Mouse (Mus musculus) WW6 (cell line): ENCODE measurements at regions not wholly inside any gene's neighbourhood (a gene's known extent, or its start where the extent isn't known, plus 50 kb on each side); places are given as distances from the start of the nearest gene placed in this dataset.
A peak's percentile ranks its signal among the peaks of the same experiment; 100 is the strongest.
"Not testable (repeated sequence)": the region's sequence is repeated elsewhere in the genome, so short reads cannot be mapped to it uniquely, and the experiment has no call there.

Experiments used
- DNase-seq: peaks from one replicate; pipeline ENCODE4 v3.0.0-alpha.2; 2013; ENCODE audit warnings: low read depth, low spot score

GRCm38 (mm10) chr15:41283199-41283598, 1149.0 kb downstream of the 9330182O14Rik start:
- no peak for DNase-seq

DNA sequence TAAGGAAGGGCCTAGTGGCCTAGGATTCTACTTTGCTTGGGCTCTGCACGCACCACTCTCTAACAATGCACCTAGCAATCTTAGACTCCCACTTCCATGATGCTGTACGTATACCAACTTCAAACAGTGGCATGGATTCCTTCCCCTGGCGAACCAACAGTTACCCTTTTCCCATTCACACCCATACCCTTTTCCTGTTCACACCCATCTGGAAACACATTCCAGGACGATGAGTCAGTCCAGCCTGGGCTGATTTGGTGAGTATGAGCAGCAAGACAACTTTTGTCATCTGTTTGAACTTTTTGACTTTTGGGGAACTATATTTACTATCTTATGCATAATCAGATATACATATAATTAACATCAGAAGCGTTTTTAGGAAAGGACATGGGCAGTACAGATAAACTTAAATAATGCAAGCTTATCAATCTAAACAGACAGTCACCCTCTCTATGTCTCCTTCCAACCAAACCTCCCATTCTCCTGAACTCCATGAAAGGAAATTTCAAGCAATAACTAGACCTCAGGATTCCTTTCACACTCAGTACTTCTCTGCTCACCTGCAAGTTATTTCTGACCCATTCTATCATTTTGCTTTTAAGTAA, 1152.7 kb downstream of the 9330182O14Rik start:
- no peak for DNase-seq

- DNase-seq, result no peak
These were observed 1163.3 kb downstream of the 9330182O14Rik start for GRCm38 (mm10) chr15:41297419-41297818.

DNA sequence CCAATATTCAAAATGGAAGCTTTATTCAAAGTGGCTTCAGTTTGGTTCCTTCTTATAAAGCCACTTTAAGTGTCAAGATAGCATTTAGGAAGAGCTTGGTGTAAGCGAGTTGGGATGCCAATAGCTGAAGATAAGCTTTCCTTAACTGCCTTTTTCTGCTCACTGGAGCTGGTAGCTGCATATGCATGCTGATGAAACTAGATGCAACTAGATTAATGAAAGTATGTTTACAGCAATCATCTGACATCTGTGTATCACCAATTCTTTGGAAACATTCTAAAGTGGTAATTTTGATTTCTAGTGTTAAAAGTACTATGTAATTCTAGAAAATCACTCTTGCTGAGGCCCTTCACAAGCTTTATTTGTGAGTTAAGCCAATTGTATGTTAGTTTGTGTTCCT, 1172.5 kb downstream of the 9330182O14Rik start:
- DNase-seq, result no peak

- no peak for DNase-seq
These were observed 1177.7 kb downstream of the 9330182O14Rik start for GRCm38 (mm10) chr15:41311728-41312320.

DNA sequence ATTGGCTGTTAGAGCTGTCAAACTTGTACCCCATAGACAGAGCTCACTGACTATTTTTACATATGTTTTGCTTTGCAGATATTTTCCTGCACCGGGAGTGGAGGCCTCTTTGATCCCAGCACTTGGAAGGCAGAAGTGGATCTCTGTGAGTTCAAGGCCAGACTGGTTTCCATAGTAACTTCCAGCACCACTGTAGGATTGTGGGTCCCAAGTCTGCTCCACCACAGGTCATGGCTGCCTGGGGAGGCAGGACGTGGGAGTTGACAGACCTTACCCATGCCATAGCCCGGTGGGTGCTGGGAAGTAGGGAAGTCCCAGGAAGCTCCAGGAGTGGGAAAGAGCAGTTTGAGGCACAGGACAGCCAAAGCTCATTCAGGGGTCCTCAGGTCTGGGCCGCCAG, 1180.8 kb downstream of the 9330182O14Rik start:
- DNase-seq, result peak; percentile 13

DNA sequence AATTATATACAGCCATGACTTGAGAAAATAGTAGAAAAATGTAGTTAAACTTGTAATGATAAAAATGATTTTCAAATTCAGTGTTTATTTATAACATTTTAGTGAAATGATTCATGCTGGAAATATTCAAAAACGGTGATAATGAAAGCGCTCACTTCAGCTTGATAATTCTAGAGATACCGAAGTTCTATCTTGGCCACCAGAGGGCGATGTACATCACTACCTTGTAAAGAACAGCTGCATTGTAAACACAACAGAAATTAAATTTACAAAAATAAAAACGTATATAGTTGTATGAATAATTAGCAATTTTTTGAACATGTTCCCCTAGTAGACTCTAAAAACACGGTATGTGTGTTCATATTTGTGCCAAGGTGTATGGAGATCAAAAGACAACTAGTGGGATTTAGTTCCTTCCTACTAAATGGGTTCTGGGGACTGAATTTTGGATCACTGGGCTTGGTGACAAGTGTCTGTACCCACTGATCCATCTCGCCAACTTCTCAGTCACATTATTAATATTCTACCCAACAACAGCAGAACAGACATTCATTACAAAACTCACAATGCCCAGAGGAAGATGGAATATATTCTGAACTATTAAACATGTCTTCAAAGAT, 1191.6 kb downstream of the 9330182O14Rik start:
- DNase-seq, result no peak

GRCm38 (mm10) chr15:41329286-41329685, 1195.1 kb downstream of the 9330182O14Rik start:
- DNase-seq, result no peak

DNA sequence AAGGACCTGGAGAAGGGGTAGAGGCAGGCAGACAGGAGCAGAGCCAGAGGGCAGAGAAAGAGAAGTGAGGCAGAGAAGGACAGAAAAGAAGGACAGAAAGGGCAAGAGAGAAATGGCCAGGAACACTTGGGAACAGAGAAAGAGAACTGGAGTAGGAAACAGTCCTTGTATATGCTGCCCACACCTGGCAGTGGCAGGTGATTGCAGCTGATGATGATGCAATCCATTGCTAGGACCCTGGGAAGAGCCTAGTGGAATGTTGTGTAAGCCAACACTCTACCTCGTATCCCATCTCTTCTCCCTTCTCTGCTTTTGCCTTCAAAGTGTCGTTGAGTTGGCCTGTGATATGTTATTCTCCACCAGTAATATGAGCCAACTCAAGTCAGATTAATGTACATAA, 1195.9 kb downstream of the 9330182O14Rik start:
- DNase-seq, result no peak

DNA sequence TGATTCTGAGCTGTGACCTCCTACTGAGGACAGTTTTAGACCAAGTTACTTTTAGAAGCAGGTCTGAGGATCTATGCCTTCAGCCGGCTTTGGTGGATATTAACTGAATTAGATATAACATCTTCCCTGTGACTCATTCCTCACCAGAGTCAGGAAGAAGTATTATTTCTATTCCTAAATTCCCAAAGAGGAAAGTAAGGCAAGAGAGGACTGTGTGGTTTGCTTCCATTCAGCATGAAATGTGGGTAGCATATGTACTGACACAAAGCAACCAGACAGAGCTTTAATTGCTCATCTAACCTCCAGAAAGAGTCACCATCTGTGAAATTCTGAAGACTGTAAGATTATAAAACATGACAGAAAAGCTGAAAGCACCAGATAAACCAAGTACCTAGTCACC, 1198.3 kb downstream of the 9330182O14Rik start:
- no peak for DNase-seq

DNA sequence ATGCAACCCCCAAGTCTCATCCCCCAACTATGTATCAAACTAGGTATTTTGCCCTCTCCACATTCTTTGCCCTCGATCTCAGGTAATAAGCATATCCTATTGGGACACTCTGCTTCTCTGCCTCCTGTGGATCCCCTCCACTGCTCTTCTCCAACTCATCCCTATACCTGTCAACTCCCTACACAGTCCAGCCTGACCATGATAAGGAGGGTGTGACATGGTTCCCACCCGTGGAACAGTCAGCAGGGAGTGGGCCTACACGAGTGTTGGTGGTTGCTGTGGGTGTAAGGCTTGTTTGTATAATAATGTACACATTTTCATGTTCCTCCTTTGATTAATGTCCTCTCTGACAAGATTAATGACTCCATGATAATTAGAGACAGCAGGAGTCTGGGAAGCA, 1199.0 kb downstream of the 9330182O14Rik start:
- no peak for DNase-seq

DNA sequence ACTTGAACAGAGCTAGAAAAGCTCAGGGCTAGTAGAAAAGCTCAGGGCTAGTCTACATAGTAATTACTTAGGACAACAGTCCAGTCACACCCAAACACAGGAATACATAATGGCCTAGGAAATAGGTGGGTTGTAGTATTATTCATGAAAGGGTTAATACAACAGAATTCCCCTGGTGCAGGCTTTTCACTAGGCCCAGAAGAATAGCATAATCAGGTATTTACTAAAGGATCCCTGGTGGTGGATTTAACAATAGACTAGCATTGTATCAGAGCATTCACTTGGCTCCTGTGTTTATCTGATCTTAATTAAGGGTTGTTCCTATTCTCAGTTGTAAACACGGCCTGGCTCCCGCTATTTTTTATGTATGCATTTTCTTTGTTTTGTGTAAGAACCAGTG, 1206.5 kb downstream of the 9330182O14Rik start:
- not testable (repeated sequence) for DNase-seq

DNA sequence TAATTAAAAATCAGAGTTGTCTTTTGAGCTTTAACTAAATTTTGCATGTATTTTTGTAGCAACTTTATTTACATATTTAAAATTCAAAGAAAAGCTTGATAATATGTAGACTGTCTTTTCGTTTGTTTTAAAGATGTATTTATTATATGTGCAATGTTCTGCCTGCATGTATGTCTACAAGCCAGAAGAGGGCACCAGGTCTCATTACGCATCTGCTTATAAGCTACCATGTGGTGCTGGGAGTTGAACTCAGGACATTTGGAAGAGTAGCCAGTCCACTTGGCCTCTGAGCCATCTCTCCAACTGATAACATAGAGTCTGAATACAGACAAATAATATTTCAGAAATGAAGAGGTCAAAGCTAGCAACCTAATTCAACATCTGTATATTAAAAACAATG, 1211.4 kb downstream of the 9330182O14Rik start:
- no peak for DNase-seq

DNA sequence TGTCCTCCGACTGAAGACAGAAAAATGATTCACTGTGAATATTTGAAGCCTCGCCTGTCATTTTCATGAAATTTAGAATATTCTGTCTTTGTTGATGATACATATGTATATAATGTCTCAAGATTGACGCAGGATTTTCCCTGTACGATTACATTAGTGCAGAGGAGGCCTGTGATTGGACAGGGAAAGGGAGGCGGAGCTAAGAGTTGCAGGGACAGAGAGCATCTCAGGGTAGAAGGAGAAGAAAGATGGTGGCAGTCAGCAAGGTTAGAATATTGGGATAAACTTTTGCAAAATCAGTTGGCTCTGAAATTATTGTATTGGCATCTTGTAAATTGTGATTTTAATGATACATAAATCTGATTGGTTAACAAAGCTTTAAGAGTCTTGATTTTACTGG, 1213.1 kb downstream of the 9330182O14Rik start:
- no peak for DNase-seq

DNA sequence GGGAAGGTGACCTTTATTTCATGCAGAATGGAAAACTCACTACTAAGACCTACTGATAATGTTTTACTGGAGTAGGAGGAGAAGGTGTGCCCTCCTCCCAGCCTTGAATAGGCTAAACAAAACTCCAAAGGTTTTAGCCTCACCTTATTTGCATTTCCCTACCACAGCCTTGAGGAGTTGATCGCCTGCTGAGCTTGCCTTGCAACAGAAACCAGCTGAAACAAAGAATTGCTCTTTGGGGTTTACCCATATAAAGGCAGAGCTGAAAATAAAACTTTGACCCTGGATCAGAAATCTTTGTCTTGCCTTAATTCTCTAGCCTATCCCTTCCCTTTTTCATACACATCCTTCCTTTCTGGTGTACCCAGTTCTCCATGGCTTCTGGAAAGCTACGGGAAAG, 1218.0 kb downstream of the 9330182O14Rik start:
- DNase-seq, result peak; percentile 43

- no peak for DNase-seq
These were observed 1225.1 kb downstream of the 9330182O14Rik start for GRCm38 (mm10) chr15:41359276-41359675.

DNA sequence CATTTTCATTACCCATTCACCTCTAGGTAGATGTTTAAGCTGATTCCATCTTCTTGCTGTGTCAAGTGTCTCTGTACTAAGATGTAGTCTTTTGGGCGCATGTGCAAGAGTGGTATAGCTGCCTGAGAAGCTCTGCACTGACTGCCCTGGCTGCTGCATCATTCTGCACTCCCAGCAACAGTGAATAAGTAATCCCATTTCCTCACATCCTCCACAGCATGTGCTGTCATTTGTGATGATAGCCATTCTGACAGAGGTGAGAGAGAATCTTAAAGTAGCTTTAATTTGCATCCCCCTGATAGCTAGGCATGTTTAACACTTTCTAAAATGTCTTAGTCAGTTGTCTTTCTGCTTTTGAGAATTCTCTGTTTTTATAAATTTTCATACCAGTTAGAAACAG, 1240.5 kb downstream of the 9330182O14Rik start:
- no peak for DNase-seq

DNA sequence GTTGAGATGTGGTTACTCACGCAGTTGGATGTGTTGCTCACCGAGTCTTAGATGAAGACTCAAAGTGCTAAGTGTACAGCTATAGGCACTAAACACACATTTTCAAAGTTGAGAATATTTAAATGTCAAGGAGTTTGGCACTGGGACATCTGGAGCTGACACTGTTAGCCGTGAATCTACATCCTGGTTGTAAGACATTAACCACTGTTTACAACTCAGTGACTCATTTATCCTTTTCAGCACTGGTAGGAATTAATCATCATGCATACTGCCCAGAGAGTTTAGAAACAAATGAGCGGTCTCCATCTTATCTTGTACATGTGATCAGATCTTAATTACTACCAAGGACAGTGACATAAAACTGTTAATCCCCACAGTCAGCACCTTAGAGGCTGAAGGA, 1241.7 kb downstream of the 9330182O14Rik start:
- DNase-seq, result no peak

DNA sequence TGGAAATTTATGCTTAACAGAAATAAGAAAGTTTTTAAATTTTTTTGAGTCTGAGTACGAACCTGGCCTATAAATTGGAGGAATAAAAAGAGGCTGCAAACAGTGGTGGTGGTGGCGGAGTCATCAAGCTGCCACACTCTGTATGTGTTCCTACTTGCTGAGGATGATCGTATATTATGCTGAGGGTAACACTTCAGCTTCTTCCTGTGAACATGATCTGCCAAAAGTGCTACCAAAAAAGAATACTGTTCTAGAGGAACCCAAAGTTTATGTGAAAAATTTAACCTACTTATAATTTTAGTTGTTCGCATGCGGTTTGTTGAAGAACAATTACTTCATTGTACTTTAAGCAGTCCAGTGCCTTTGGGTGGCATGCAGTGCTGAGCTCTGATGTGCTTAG, 1245.5 kb downstream of the 9330182O14Rik start:
- DNase-seq, result no peak

- no peak for DNase-seq
These were observed 1246.3 kb downstream of the 9330182O14Rik start for GRCm38 (mm10) chr15:41380429-41380828.

GRCm38 (mm10) chr15:41390699-41391098, 1256.5 kb downstream of the 9330182O14Rik start:
- DNase-seq, result no peak
